24 mouse cellular contexts compared by ENCODE assay signal in genomic region chr10:18365432-18365831, GRCm38 (mm10).
"Had no signal": no experiment of that assay in that cellular context is flagged by ENCODE, and none has a peak within 500 bp of the region (broad histone marks: within the 10 kb centered on the region; RNA-seq: fewer than 3 reads in every experiment).

No protein-coding gene starts in this region.

- H3K4me3 ChIP-seq: heart, embryonic 10.5 days; heart, embryonic 12.5 days; hindbrain, embryonic 10.5 days; hindbrain, embryonic 12.5 days; intestine, embryonic 15.5 days; limb, embryonic 13.5 days; limb, embryonic 15.5 days; liver, embryonic 12.5 days had no signal

- H3K9ac ChIP-seq: heart, embryonic 12.5 days; hindbrain, embryonic 12.5 days; hindbrain, embryonic 14.5 days; intestine, embryonic 15.5 days; limb, embryonic 13.5 days; limb, embryonic 15.5 days; liver, embryonic 12.5 days; liver, embryonic 14.5 days had no signal

- H3K4me1 ChIP-seq: liver, embryonic 12.5 days had no signal

- DNase-seq: gastrocnemius, postnatal 10 days; gastrocnemius, postnatal 25 days; heart, adult 18-20 months; heart, postnatal 10 days; heart, postnatal 4 days; kidney, adult 18-20 months; kidney, adult 8-10 months; kidney, postnatal 14 days; kidney, postnatal 36 days; layer of hippocampus, adult 9-11 months; layer of hippocampus, postnatal 36 days; left cerebral cortex, postnatal 4 days had no signal

- H3K27ac ChIP-seq: heart, embryonic 10.5 days; hindbrain, embryonic 10.5 days; hindbrain, embryonic 12.5 days; hindbrain, embryonic 14.5 days; intestine, embryonic 15.5 days; limb, embryonic 13.5 days; limb, embryonic 15.5 days; liver, embryonic 12.5 days; liver, embryonic 14.5 days had no signal

- H3K4me2 ChIP-seq: heart, embryonic 12.5 days; hindbrain, embryonic 12.5 days; hindbrain, embryonic 14.5 days; intestine, embryonic 15.5 days; limb, embryonic 13.5 days; limb, embryonic 15.5 days; liver, embryonic 12.5 days had no signal

- ATAC-seq: hindbrain, embryonic 16.5 days; inflammation-experienced regulatory T-cells, adult 6 months; intestine, embryonic 15.5 days; liver, embryonic 12.5 days had no signal

- H3K9me3 ChIP-seq: heart, embryonic 10.5 days; hindbrain, embryonic 12.5 days; intestine, embryonic 15.5 days; limb, embryonic 13.5 days; limb, embryonic 15.5 days; liver, embryonic 12.5 days had no signal

- H3K36me3 ChIP-seq: heart, embryonic 10.5 days; heart, embryonic 12.5 days; hindbrain, embryonic 12.5 days; intestine, embryonic 15.5 days; limb, embryonic 13.5 days; limb, embryonic 15.5 days; liver, embryonic 12.5 days had no signal

- H3K27me3 ChIP-seq: heart, embryonic 12.5 days; hindbrain, embryonic 12.5 days; intestine, embryonic 15.5 days; limb, embryonic 13.5 days; limb, embryonic 15.5 days; liver, embryonic 12.5 days had no signal
